Mouse (Mus musculus): ENCODE data around the gene Crlf3. TPM values are rescaled to one million over a fixed set of nuclear protein-coding genes. Genes with fewer than 3 reads are reported as not detected.
A peak's percentile ranks its signal among the peaks of the same experiment; 100 is the strongest.
"Not testable (repeated sequence)": the region's sequence is repeated elsewhere in the genome, so short reads cannot be mapped to it uniquely, and the experiment has no call there.

Crlf3 gene
- polyA plus RNA-seq, 1 experiment from 2014 or later = 26.5 TPM

- ATAC-seq (replicated peaks; ENCODE audit: low FRiP score, low read depth) (no peak), DNase-seq (ENCODE audit: low spot score) (no peak)
- H3K4me1 ChIP-seq (replicated peaks; ENCODE audit: insufficient read depth, low read length) = no peaks in the 10 kb centered on the region
- 92% methylated on average over 4 of the region's 4 CpGs for WGBS
- no peak overlapping the region for H3K27ac ChIP-seq
- H3K9me3 ChIP-seq (replicated peaks; ENCODE audit: low read length) = no peaks in the 10 kb centered on the region
- TF ChIP-seq CTCF (IDR thresholded peaks at IDR 0.05; ENCODE audit: low read depth) = no peak
- no peak overlapping the region for H3K4me2 ChIP-seq (ENCODE audit: low read length)
- no peaks in the 10 kb centered on the region for H3K27me3 ChIP-seq (ENCODE audit: insufficient read depth, low read length)
- H3K4me3 ChIP-seq (replicated peaks; ENCODE audit: low read depth, low read length) = no peak overlapping the region
- H3K9ac ChIP-seq (ENCODE audit: low read depth, low read length) = no peak overlapping the region
- H3K36me3 ChIP-seq (ENCODE audit: insufficient read depth, low read length) = peaks cover 52% of the 10 kb centered on the region
These were observed 59.5 kb downstream of the Crlf3 start for GRCm38 (mm10) chr11:80021306-80021705.

GRCm38 (mm10) chr11:80019792-80020191, 61.0 kb downstream of the Crlf3 start:
- WGBS = 89% methylated on average over 1 of the region's 1 CpGs
- TF ChIP-seq CTCF (IDR thresholded peaks at IDR 0.05; ENCODE audit: low read depth) = peak; percentile 46
- no peak for DNase-seq (ENCODE audit: low spot score)
- H3K9ac ChIP-seq (ENCODE audit: low read depth, low read length) = no peak overlapping the region
- H3K9me3 ChIP-seq (replicated peaks; ENCODE audit: low read length) = no peaks in the 10 kb centered on the region
- H3K36me3 ChIP-seq (ENCODE audit: insufficient read depth, low read length) = peaks cover 44% of the 10 kb centered on the region
- no peak for ATAC-seq (replicated peaks; ENCODE audit: low FRiP score, low read depth)
- no peak overlapping the region for H3K4me3 ChIP-seq (replicated peaks; ENCODE audit: low read depth, low read length)
- no peak overlapping the region for H3K4me2 ChIP-seq (ENCODE audit: low read length)
- no peak overlapping the region for H3K27ac ChIP-seq
- no peaks in the 10 kb centered on the region for H3K27me3 ChIP-seq (ENCODE audit: insufficient read depth, low read length)
- no peaks in the 10 kb centered on the region for H3K4me1 ChIP-seq (replicated peaks; ENCODE audit: insufficient read depth, low read length)

GRCm38 (mm10) chr11:80016533-80016932, 64.3 kb downstream of the Crlf3 start:
- H3K9me3 ChIP-seq (replicated peaks; ENCODE audit: low read length); ATAC-seq (replicated peaks; ENCODE audit: low FRiP score, low read depth); H3K27me3 ChIP-seq (ENCODE audit: insufficient read depth, low read length); H3K4me3 ChIP-seq (replicated peaks; ENCODE audit: low read depth, low read length); H3K9ac ChIP-seq (ENCODE audit: low read depth, low read length); H3K4me1 ChIP-seq (replicated peaks; ENCODE audit: insufficient read depth, low read length); H3K27ac ChIP-seq; H3K4me2 ChIP-seq (ENCODE audit: low read length); DNase-seq (ENCODE audit: low spot score): not testable (repeated sequence)
- peaks cover 53% of the 10 kb centered on the region for H3K36me3 ChIP-seq (ENCODE audit: insufficient read depth, low read length)
- 98% methylated on average over 3 of the region's 5 CpGs for WGBS

Other genes starting within 250 kb of the Crlf3 start
- 33.1 and 34.7 TPM in 2 replicates for gene Utp6, start 118.6 kb downstream of the Crlf3 start, polyA plus RNA-seq (2015; fragmentation: Nextera tagmentation; extraction: Ambion mirVana)
- gene Suz12, start 87.9 kb downstream of the Crlf3 start, polyA plus RNA-seq (2015; fragmentation: Nextera tagmentation; extraction: Ambion mirVana) = 14.5 and 15.2 TPM in 2 replicates
- 4.9 and 6.0 TPM in 2 replicates for gene Atad5, start 8.4 kb upstream of the Crlf3 start, polyA plus RNA-seq (2015; fragmentation: Nextera tagmentation; extraction: Ambion mirVana)
- 35.9 and 36.5 TPM in 2 replicates for gene Tefm, start 61.2 kb upstream of the Crlf3 start, polyA plus RNA-seq (2015; fragmentation: Nextera tagmentation; extraction: Ambion mirVana)
- 3.6 and 4.3 TPM in 2 replicates for gene Adap2, start 73.1 kb upstream of the Crlf3 start, polyA plus RNA-seq (2015; fragmentation: Nextera tagmentation; extraction: Ambion mirVana)
- 11.8 and 12.9 TPM in 2 replicates for gene Rnf135, start 102.9 kb upstream of the Crlf3 start, polyA plus RNA-seq (2015; fragmentation: Nextera tagmentation; extraction: Ambion mirVana)
- gene Rhot1, start 128.0 kb upstream of the Crlf3 start, polyA plus RNA-seq (2015; fragmentation: Nextera tagmentation; extraction: Ambion mirVana) = 46.4 and 48.1 TPM in 2 replicates
- 1.5 and 2.1 TPM in 2 replicates for gene Rhbdl3, start 219.9 kb upstream of the Crlf3 start, polyA plus RNA-seq (2015; fragmentation: Nextera tagmentation; extraction: Ambion mirVana)

Measured in kidney, postnatal 0 days (tissue).